Mouse (Mus musculus) cerebellum, adult 2 months (tissue): ENCODE results near the gene Tspo.

Experiments
- CTCF ChIP-seq: fragments of 200-500 bp; IDR thresholded peaks from 2 replicates; pipeline ENCODE4 v1.5.1; 2011; ENCODE audit warnings: low read depth, mild to moderate bottlenecking, control low read depth, low read length, moderate library complexity, borderline replicate concordance; ENCODE audit not compliant: insufficient read depth
- POLR2A ChIP-seq: fragments of 200-500 bp; IDR thresholded peaks from 2 replicates; pipeline ENCODE4 v1.6.1; 2011; ENCODE audit warnings: low read length, control low read depth, borderline replicate concordance; ENCODE audit not compliant: insufficient read depth

- TF ChIP-seq CTCF (no peak), POLR2A (no peak)
Measured at GRCm38 (mm10) chr15:83534960-83535889, 28.2 kb upstream of the Tspo start.
